Mouse (Mus musculus): Measurements from ENCODE around the gene Pkn3.

DNA sequence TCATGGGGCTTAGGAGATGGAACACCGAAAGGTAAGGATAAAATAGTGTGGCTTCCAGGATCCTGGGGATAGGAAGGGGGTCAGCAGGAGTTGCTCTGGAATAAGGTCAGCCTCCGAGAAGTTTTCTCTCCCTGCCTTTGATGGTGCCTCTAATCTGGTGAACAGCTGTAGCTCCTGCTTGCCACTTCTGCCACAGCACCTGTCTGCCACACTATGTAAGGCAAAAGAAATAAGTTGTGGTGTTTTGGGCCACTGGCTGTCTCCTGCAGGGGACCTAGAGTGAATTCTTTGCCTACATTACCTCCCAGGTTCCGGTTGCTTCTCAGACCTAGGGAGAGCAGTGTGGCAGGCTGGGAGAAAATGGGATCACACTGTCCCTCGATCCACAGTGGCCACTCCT is 1.3 kb downstream of the Pkn3 start:
- no peak for TF ChIP-seq POLR2A (IDR thresholded peaks at IDR 0.05; ENCODE audit: low read depth, low read length)
- TF ChIP-seq CTCF (IDR thresholded peaks at IDR 0.05; ENCODE audit: extremely low read depth, insufficient read length, insufficient replicate concordance, low read depth, low read length) = no peak
